Mouse (Mus musculus) lung, adult 2 months (tissue): Measurements from ENCODE around the gene Phykpl.

Experiments used
- CTCF ChIP-seq: fragments of 200-500 bp; IDR thresholded peaks from 2 replicates; pipeline ENCODE4 v1.5.1; 2011; ENCODE audit warnings: mild to moderate bottlenecking, low read length, control low read depth; ENCODE audit not compliant: insufficient read depth
- POLR2A ChIP-seq: fragments of 200-500 bp; IDR thresholded peaks from 2 replicates; pipeline ENCODE4 v1.6.1; 2011; ENCODE audit warnings: low read depth, mild to moderate bottlenecking, control low read depth, low read length, borderline replicate concordance; ENCODE audit errors: extremely low read depth

GRCm38 (mm10) chr11:51595459-51596083 is 11.0 kb downstream of the Phykpl start:
- no peak for TF ChIP-seq POLR2A
- TF ChIP-seq CTCF = no peak
